Mouse (Mus musculus) midbrain, embryonic 14.5 days (tissue): ENCODE measurements around the gene Tmem205. TPM values are rescaled to one million over a fixed set of nuclear protein-coding genes. Genes with fewer than 3 reads are reported as not detected.

Experiments
- ATAC-seq: fragments of 200-750 bp; cut with Nextera tagmentation; 2 replicates; pipeline ENCODE4 v1.8.0; 2017; ENCODE audit warnings: moderate number of reproducible peaks, moderate library complexity; ENCODE audit not compliant: low FRiP score, low TSS enrichment
- DNase-seq: peaks from one replicate; pipeline ENCODE4 v3.0.0-alpha.2; 2015
- H3K27ac ChIP-seq: fragments of 300-500 bp; sonication (generic); replicated peaks from 2 replicates; pipeline ENCODE4 v1.5.1; 2014; ENCODE audit warnings: mild to moderate bottlenecking, low read depth, low read length, moderate library complexity
- H3K27me3 ChIP-seq: fragments of 300-500 bp; sonication (generic); 2 replicates; pipeline ENCODE4 v1.6.1; 2014; ENCODE audit warnings: low read length, control low read depth, mixed read lengths; ENCODE audit not compliant: control insufficient read depth, insufficient read depth
- H3K36me3 ChIP-seq: fragments of 300-500 bp; sonication (generic); 2 replicates; pipeline ENCODE4 v1.6.1; 2014; ENCODE audit warnings: low read length, control low read depth; ENCODE audit not compliant: control insufficient read depth, insufficient read depth
- H3K4me1 ChIP-seq: fragments of 300-500 bp; sonication (generic); 2 replicates; pipeline ENCODE4 v1.6.1; 2014; ENCODE audit warnings: mild to moderate bottlenecking, antibody characterized with exemption, low read length, control low read depth; ENCODE audit not compliant: control insufficient read depth, insufficient read depth
- H3K4me2 ChIP-seq: fragments of 300-500 bp; sonication (generic); 2 replicates; pipeline ENCODE4 v1.6.1; 2014; ENCODE audit warnings: mild to moderate bottlenecking, low read length, moderate library complexity
- H3K4me3 ChIP-seq: fragments of 300-500 bp; sonication (generic); replicated peaks from 2 replicates; pipeline ENCODE4 v1.5.1; 2014; ENCODE audit warnings: low read depth, low read length
- H3K9ac ChIP-seq: fragments of 300-500 bp; sonication (generic); replicated peaks from 2 replicates; pipeline ENCODE4 v1.6.1; 2014; ENCODE audit warnings: mild to moderate bottlenecking, low read length, moderate library complexity
- H3K9me3 ChIP-seq: fragments of 300-500 bp; sonication (generic); 2 replicates; pipeline ENCODE4 v1.6.1; 2016; ENCODE audit warnings: low read length, control low read depth, mixed read lengths; ENCODE audit not compliant: control insufficient read depth
- WGBS: fragments of 180-500 bp; shearing (Covaris S2); extraction: QIAGEN DNeasy Blood & Tissue Kit; methylation state at CpG from one replicate; pipeline ENCODE4 v1.1.7; 2014; 5-methylcytosine and 5-hydroxymethylcytosine counted together
- polyA plus RNA-seq: library from polyadenylated mRNA; unstranded; fragments of >200 nt; fragmentation: Nextera tagmentation; extraction: Ambion mirVana; gene quantifications from 2 replicates; pipeline ENCODE4 v1.2.1, GENCODE M21; 2014

Gene Tmem205
- polyA plus RNA-seq, 1 experiment from 2014 or later: 42.2 TPM

DNA sequence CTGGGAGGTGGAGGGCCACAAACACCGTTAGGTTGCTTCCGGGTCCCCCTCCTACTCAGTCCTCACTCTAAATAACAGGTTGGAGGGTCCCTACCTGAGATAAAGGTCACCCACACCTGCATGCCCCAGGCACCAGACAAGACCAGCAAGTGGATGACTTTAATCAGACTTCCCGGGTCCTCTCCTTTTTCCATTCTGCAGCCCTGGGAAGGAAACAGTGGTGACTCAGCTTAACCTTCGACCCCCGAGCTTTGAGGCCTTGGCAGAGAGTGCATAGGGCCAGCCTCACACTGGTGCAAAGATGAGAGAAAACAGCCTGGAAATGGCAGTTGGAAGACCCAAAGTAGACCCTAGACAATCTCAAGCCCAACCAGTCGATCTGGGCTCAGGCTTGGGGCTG lies 1.2 kb downstream of the Tmem205 start:
- WGBS: 81% methylated on average over 6 of the region's 6 CpGs
- 0 out of 2 replicates have a peak, but pooled peaks cover 5% of the 10 kb centered on the region for H3K36me3 ChIP-seq
- DNase-seq (no peak), ATAC-seq (no peak)
- no peaks in the 10 kb centered on the region for H3K27me3 ChIP-seq
- no peaks in the 10 kb centered on the region for H3K9me3 ChIP-seq
- H3K4me2 ChIP-seq: peak overlapping the region; percentile 65
- H3K4me1 ChIP-seq: peaks cover 11% of the 10 kb centered on the region
- H3K4me3 ChIP-seq: 0 out of 2 replicates have a peak overlapping the region, but pooled peaks have one; percentile 48
- H3K9ac ChIP-seq: no peak overlapping the region
- no peak overlapping the region for H3K27ac ChIP-seq

DNA sequence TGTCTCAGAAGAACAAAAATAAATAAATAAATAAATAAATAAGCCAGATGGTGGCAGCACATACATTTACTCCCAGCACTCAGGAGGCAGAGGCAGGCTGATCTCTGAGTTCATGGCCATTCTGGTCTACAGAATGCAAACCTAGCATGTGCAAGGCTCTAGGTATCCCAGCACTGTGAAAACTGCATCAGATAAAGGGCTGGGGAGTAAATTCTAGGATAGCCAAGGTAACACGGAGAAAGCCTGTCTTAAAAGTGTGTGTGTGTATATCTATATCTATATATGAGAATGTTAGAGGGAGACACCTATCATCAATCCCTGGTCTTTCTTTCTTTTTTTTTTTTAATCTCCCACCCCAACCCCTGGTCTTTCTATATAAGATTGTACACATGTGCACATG lies 1.9 kb downstream of the Tmem205 start:
- Histone ChIP-seq H3K4me2 (no peak overlapping the region), H3K27me3 (no peaks in the 10 kb centered on the region), H3K36me3 (0 out of 2 replicates have a peak, but pooled peaks cover 5% of the 10 kb centered on the region), H3K9ac (no peak overlapping the region), H3K4me1 (peaks cover 11% of the 10 kb centered on the region), H3K9me3 (no peaks in the 10 kb centered on the region), H3K4me3 (no peak overlapping the region), H3K27ac (no peak overlapping the region)
- 100% methylated on average over 1 of the region's 1 CpGs for WGBS
- ATAC-seq: no peak
- no peak for DNase-seq

DNA sequence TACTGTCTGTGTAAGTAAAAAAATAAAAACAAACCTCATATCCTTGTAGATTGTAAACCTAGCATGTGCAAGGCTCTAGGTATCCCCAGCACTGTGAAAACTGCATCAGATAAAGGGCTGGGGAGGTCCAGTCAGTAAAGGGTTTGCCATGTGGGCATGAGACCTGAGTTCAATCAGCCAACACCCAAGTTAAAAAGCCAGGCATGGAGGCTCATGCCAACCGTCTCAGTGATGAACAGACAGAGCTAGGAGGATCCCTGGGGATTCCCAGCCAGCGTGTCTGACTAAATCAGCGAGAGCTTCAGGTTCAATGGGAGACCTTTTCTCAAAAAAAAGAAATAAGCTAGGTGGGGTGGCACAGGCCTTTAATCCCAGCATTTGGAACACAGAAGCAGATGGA lies 2.3 kb downstream of the Tmem205 start:
- no peak for DNase-seq
- 0 out of 2 replicates have a peak, but pooled peaks cover 5% of the 10 kb centered on the region for H3K36me3 ChIP-seq
- no peak overlapping the region for H3K4me3 ChIP-seq
- no peaks in the 10 kb centered on the region for H3K27me3 ChIP-seq
- no peak for ATAC-seq
- H3K4me2 ChIP-seq: no peak overlapping the region
- no peak overlapping the region for H3K9ac ChIP-seq
- 76% methylated on average over 3 of the region's 3 CpGs for WGBS
- H3K9me3 ChIP-seq: no peaks in the 10 kb centered on the region
- H3K27ac ChIP-seq: no peak overlapping the region
- peaks cover 11% of the 10 kb centered on the region for H3K4me1 ChIP-seq

- Histone ChIP-seq H3K27me3 (no peaks in the 10 kb centered on the region), H3K9me3 (no peaks in the 10 kb centered on the region), H3K36me3 (0 out of 2 replicates have a peak, but pooled peaks cover 5% of the 10 kb centered on the region), H3K4me3 (no peak overlapping the region), H3K4me1 (peaks cover 11% of the 10 kb centered on the region), H3K9ac (no peak overlapping the region), H3K4me2 (no peak overlapping the region), H3K27ac (no peak overlapping the region)
- no peak for ATAC-seq
- 80% methylated on average over 6 of the region's 6 CpGs for WGBS
- DNase-seq: no peak
Measured at GRCm38 (mm10) chr9:21924099-21924493, 3.3 kb downstream of the Tmem205 start.

DNA sequence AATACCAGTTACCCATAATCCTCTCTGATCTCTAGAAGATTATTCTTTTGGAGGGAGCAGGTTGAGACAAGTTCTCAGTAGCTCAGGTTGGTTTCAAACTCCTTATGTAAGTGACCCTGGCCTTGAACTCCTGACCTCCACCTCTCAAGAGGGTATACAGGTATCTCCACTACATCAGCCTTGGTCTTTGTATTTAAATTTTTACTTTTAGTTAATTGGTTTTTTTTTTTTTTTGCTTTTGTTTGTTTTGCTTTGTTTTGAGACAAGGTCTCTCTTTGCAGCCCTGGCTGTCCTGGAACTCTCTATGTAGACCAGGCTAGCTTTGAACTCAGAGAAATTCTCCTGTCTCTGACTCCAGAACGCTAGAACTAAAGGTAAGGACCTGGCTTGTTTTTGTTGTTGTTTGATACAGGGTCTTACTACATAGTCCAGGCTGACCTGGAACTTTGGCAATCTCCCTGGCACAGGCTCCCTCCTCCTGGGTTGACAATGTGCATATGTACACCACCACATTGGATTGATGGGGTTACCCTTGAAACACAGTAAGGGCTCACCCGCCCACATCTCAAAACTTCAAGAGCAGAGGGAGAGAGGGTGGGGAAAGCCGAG lies 3.8 kb downstream of the Tmem205 start:
- 82% methylated on average over 3 of the region's 3 CpGs for WGBS
- Histone ChIP-seq H3K4me1 (peaks cover 11% of the 10 kb centered on the region), H3K4me2 (no peak overlapping the region)

GRCm38 (mm10) chr9:21923036-21923435 lies 4.3 kb downstream of the Tmem205 start:
- H3K27ac ChIP-seq: no peak overlapping the region
- ATAC-seq: no peak
- no peaks in the 10 kb centered on the region for H3K27me3 ChIP-seq
- 0 out of 2 replicates have a peak, but pooled peaks cover 5% of the 10 kb centered on the region for H3K36me3 ChIP-seq
- H3K4me2 ChIP-seq: no peak overlapping the region
- no peak overlapping the region for H3K4me3 ChIP-seq
- 96% methylated on average over 4 of the region's 4 CpGs for WGBS
- no peaks in the 10 kb centered on the region for H3K9me3 ChIP-seq
- no peak for DNase-seq
- peaks cover 11% of the 10 kb centered on the region for H3K4me1 ChIP-seq
- H3K9ac ChIP-seq: no peak overlapping the region

More for the DNA sequence above, 3.8 kb downstream of the Tmem205 start:
- Histone ChIP-seq H3K36me3 (0 out of 2 replicates have a peak, but pooled peaks cover 5% of the 10 kb centered on the region), H3K9ac (no peak overlapping the region), H3K27ac (no peak overlapping the region), H3K4me3 (no peak overlapping the region), H3K27me3 (no peaks in the 10 kb centered on the region), H3K9me3 (no peaks in the 10 kb centered on the region)
- no peak for ATAC-seq
- DNase-seq: no peak

DNA sequence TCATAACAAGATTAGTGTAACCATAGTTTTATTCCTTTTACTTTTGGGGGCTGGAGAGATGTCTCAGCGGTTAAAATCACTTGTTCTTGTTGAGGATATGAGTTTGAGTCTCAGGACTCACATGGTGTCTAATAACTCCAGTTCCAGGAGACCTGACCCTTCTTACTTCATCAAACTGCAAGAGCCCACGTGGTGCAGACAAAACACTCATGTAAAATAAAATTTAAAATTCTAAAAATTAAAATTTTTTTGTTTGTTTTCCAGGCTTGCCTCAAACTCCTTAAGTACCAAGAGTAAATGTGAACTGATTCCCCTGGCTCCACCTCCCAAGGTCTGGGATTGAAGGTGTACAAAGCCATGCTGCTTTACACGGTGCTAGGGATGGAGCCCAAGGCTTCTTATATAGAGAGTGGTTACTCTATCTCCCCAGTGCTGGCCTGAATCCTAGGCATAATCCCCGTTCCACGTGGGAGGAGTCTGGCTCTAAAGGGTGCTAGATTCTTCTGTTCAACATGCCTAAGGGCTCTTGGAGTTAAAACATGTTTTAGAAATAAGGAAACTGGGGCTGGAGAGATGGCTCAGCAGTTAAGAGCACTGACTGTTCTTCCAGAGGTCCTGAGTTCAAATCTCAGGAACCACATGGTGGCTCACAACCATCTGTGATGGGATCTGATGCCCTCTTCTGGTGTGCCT lies 8.5 kb downstream of the Tmem205 start:
- H3K27ac ChIP-seq: no peak overlapping the region
- H3K4me1 ChIP-seq: 0 out of 2 replicates have a peak, but pooled peaks cover 3% of the 10 kb centered on the region

DNA sequence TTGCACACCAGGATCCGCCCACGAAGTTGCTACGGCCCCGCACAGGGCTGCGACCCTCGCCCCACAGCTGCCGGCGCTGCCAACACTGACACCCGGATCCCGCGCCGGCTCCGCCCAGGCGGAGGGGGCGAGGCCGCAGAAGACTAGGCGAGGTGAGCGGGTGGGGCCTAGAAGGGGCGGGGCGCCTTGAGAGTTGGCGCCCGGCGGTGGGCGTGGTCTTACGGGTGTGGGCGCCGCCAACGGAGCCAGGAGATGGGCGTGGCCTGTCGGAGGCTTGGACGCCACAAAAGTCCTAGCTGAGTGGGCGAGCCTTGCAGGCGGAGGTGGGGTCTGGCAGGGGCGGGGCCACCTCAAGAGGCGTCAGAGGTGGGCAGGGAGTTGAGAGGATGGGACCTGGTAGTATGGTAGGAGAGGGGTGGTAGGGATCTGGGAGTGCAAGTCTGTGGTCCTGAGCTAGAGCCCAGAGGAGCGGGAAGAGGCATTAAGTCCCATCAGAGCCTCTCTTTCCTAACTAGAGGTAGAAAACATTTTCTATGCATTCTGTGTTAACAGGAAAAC lies 9.2 kb downstream of the Tmem205 start, which contains the start of gene Rab3d:
TSS of gene Rab3d (minus strand) at position 158 of the 558 bp plus-strand sequence.
- ATAC-seq: peak; percentile 91
- H3K9me3 ChIP-seq: no peaks in the 10 kb centered on the region
- peak within 1 kb of the TSS; percentile 41; the same call in 1 of the 2 replicates for H3K27ac ChIP-seq
- 1% methylated on average over 34 of the region's 36 CpGs for WGBS
- no peaks in the 10 kb centered on the region; the same call in 1 of the 2 replicates for H3K27me3 ChIP-seq
- peak within 1 kb of the TSS; percentile 55 for H3K4me3 ChIP-seq
- H3K4me1 ChIP-seq: 0 out of 2 replicates have a peak, but pooled peaks cover 3% of the 10 kb centered on the region
- H3K4me2 ChIP-seq: peak within 1 kb of the TSS; percentile 88
- peak; percentile 94 for DNase-seq
- peak within 1 kb of the TSS; percentile 65 for H3K9ac ChIP-seq
- 0 out of 2 replicates have a peak, but pooled peaks cover 4% of the 10 kb centered on the region for H3K36me3 ChIP-seq

More for the DNA sequence above, 8.5 kb downstream of the Tmem205 start:
- Histone ChIP-seq H3K4me2 (peak overlapping the region; percentile 88; the same call in 1 of the 2 replicates), H3K27me3 (no peaks in the 10 kb centered on the region; the same call in 1 of the 2 replicates), H3K4me3 (peak overlapping the region; percentile 55), H3K9ac (no peak overlapping the region; the same call in 1 of the 2 replicates), H3K9me3 (no peaks in the 10 kb centered on the region), H3K36me3 (0 out of 2 replicates have a peak, but pooled peaks cover 6% of the 10 kb centered on the region)
- DNase-seq (no peak), ATAC-seq (no peak)
- 16% methylated on average over 5 of the region's 5 CpGs for WGBS
